In genomic region chr14:22055630-22056029, GRCm38 (mm10) we compare ENCODE assay signal across 11 mouse cellular contexts. TPM values are rescaled to one million over a fixed set of nuclear protein-coding genes. Genes with fewer than 3 reads are reported as not detected.
DNase-seq lines count a peak whose midpoint lies in the region; ATAC-seq lines count a peak whose summit lies in the region.
"Had no signal": no experiment of that assay in that cellular context is flagged by ENCODE, and none has a peak within 500 bp of the region (broad histone marks: within the 10 kb centered on the region; RNA-seq: fewer than 3 reads in every experiment).

No protein-coding gene starts in this region.

- no peak overlapping the region for H3K9ac ChIP-seq in liver, embryonic 16.5 days (ENCODE audit: low read depth, low read length)

- WGBS in liver, embryonic 16.5 days (ENCODE audit: insufficient replicate concordance), result 62% methylated on average over 8 of the region's 8 CpGs

- H3K36me3 ChIP-seq in liver, embryonic 16.5 days (ENCODE audit: control insufficient read depth, insufficient read depth), result no peaks in the 10 kb centered on the region

- DNase-seq in urinary bladder, postnatal 14 days (ENCODE audit: low spot score), result peak; percentile 33
- no peak for DNase-seq in urinary bladder, postnatal 10 days (ENCODE audit: low spot score)
- peak; percentile 31 for DNase-seq in kidney, adult 9 months
- DNase-seq in cerebellum, adult 11-12 months, result no peak
- DNase-seq in spleen, postnatal 36 days (ENCODE audit: low spot score in 2 of 2), result no peak
- DNase-seq in layer of hippocampus, adult 18-20 months (ENCODE audit: low spot score in 2 of 2), result no peak
- DNase-seq: cerebellum, postnatal 14 days; gastrocnemius, postnatal 10 days had no signal

- peak; percentile 13; the same call in 1 of the 2 replicates for ATAC-seq in liver, embryonic 16.5 days (ENCODE audit: low read depth)

- H3K4me1 ChIP-seq in liver, embryonic 16.5 days (ENCODE audit: control insufficient read depth, low read depth, low read length), result peaks cover 6% of the 10 kb centered on the region

- H3K27ac ChIP-seq in liver, embryonic 16.5 days (ENCODE audit: low read length), result no peak overlapping the region

- H3K4me3 ChIP-seq in liver, embryonic 16.5 days (ENCODE audit: low read depth, low read length), result no peak overlapping the region
- H3K4me3 ChIP-seq: erythroblast, embryonic 14.5 days had no signal

- H3K9me3 ChIP-seq in liver, embryonic 16.5 days (replicated peaks; ENCODE audit: control insufficient read depth, low read length), result no peaks in the 10 kb centered on the region

- no peaks in the 10 kb centered on the region for H3K27me3 ChIP-seq in liver, embryonic 16.5 days (ENCODE audit: control insufficient read depth, insufficient read depth, low read depth, low read length)

- H3K4me2 ChIP-seq in liver, embryonic 16.5 days (ENCODE audit: low read depth, low read length), result no peak overlapping the region

RNA-seq across cellular contexts. Expression of gene Lrmda, which starts 36.1 kb away (rescaled TPM):
- 0.46 TPM in 2 replicates for polyA plus RNA-seq in liver, embryonic 16.5 days (2015; fragmentation: Nextera tagmentation; extraction: Ambion mirVana)
- total RNA-seq in layer of hippocampus, adult 18-20 months (2021), result 1 to 10 TPM; 1.1 to 1.3 TPM
- polyA plus RNA-seq: brain, embryonic 14.5 days; erythroblast, embryonic 14.5 days had no signal

Comparison
In these comparisons a context has a peak if more than half of its experiments do, and no peak if none do; other contexts are left out.
1. DNase-seq: peak in urinary bladder, postnatal 14 days (single experiment) and kidney, adult 9 months (single experiment); none in urinary bladder, postnatal 10 days (single experiment), cerebellum, adult 11-12 months (single experiment), spleen, postnatal 36 days (0 of 2) and layer of hippocampus, adult 18-20 months (0 of 2).